Mouse (Mus musculus) brown adipose tissue, adult 24 weeks (tissue): ENCODE measurements around the gene Srsf9. TPM values are rescaled to one million over a fixed set of nuclear protein-coding genes. Genes with fewer than 3 reads are reported as not detected.

Source experiments
- H3K27ac ChIP-seq: fragments of 200-500 bp; replicated peaks from 2 replicates; pipeline ENCODE4 v1.5.1; 2012; ENCODE audit warnings: low read depth, mild to moderate bottlenecking, low read length
- H3K4me1 ChIP-seq: fragments of 200-500 bp; 2 replicates; pipeline ENCODE4 v1.6.1; 2012; ENCODE audit warnings: low read length, mixed read lengths; ENCODE audit not compliant: control insufficient read depth, insufficient read depth, insufficient read length
- H3K4me3 ChIP-seq: fragments of 200-500 bp; 2 replicates; pipeline ENCODE4 v1.5.1; 2012; ENCODE audit warnings: low read depth, mild to moderate bottlenecking, low read length, moderate library complexity; ENCODE audit not compliant: insufficient read depth
- polyA plus RNA-seq: library from polyadenylated mRNA; stranded (reverse); fragments of >200 nt; gene quantifications from 2 replicates; pipeline ENCODE4 v1.2.4, GENCODE M21; 2012; ENCODE audit not compliant: missing spikeins, insufficient read depth, insufficient read length

The Srsf9 gene
- polyA plus RNA-seq, 1 experiment, result 40.6 TPM

DNA sequence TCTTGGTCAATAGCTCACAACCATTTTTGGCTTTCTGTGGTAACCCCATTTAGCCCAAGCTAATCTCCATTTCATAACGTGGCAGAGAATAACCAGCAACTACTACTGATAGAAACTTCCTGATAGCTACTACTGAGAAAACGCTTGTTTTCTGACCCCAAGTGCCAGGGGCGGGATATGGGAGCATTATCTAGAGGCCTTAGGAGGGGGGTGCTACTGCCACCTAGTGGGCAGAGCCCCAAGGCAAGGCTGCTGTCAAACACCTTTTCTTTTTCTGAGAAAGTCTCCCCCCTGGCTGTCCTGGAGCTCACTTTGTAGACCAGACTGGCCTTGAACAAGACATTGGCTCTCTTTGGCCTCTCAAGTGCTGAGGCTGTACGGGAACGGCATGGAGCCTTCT lies 20.6 kb downstream of the Srsf9 start:
- Histone ChIP-seq H3K4me3 (peak overlapping the region; percentile 99), H3K27ac (peak overlapping the region; percentile 29; the same call in 1 of the 2 replicates), H3K4me1 (no peaks in the 10 kb centered on the region; the same call in 1 of the 2 replicates)

DNA sequence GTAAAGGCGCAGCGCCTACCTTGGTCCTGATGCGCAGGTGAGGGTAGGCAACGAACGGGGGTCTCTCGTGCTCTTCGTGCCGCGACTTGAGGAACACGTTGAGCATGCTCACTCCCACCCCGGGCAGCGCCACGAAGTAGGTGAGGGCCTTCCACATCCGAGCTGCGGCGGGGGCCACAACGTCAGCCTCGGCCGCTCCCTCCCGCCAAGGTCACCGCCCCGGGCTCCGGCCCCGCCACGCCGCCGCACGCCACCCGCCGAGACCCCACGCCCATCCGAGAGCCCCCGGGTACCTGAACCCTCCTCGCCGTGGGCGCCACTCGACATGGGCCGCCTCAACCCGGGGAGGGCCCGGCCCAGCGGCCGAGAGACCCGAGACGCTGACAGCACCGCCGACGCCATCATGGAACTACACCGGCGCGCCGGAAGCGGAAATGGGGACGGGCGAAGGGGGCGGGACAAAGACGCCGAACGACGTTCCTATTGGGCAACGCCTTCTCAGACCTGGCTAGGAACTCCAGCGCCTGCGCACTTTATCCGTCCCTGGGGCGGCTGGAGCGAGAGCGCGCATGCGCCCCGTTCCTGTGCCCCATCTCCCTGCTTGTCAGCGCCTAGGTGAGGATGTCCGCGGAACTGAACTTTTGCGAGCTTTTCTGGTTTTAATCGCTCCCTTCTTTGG lies 21.7 kb downstream of the Srsf9 start, which contains the start of gene Cox6a1:
Gene Cox6a1 (minus strand): TSS at position 436 of the 679 bp plus-strand sequence.
- Histone ChIP-seq H3K4me3 (peak within 1 kb of the TSS; percentile 99), H3K4me1 (no peaks in the 10 kb centered on the region; the same call in 1 of the 2 replicates), H3K27ac (peak within 1 kb of the TSS; percentile 94)

DNA sequence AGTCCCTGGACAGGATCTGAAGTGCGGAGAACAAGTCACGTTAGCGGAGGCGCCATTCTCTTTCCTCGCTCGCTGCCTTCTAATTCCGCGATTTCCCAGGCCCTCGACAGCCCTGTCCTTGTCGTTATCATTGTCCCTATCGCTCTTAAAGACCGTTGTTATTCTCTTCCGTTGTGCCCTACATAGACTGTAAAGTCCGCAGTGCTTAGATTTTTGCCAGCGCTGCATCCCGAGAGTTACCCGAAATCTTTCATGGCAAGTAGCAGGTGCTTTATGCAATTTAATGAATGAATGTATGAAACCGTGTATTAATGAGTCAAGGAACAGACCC lies 22.2 kb downstream of the Srsf9 start:
- Histone ChIP-seq H3K4me3 (peak overlapping the region; percentile 69), H3K27ac (peak overlapping the region; percentile 52), H3K4me1 (no peaks in the 10 kb centered on the region; the same call in 1 of the 2 replicates)

DNA sequence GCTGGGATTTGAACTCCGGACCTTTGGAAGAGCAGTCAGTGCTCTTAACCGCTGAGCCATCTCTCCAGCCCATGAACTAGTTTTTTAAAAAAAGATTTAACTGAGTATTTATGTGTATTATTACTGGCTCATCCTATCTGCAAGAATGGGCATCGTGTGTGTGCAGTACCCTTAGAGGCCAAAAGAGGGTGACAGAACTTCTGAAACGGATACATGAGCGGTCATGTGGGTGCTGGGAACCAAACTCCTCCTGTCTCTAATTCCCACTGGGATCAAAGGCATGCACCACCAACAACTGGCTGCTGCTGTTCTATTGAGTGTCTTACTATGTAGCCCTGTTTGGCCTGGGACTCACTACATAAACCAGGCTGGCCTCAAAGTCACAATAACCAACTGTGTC lies 24.4 kb downstream of the Srsf9 start:
- H3K4me1 ChIP-seq, result no peaks in the 10 kb centered on the region; the same call in 1 of the 2 replicates
- no peak overlapping the region for H3K4me3 ChIP-seq
- H3K27ac ChIP-seq, result no peak overlapping the region

DNA sequence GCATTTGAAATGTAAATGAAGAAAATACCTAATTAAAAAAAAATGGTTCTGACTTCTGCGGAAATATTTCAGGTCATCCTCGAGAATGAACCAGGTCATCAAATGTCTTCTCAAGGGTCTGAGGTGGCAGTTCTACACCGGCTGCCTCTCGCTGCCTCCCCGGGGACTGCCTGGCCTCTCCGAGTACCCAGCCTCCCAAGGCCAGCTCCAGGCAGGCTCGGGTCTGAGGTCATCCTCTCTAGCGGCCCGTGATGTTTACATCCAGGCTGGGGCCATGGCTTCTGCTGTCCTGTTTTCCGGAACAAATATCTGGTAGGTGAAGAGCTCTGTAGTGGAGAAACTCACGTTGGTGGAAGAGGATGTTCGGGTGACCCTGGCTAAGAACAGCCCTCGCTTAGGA lies 28.1 kb downstream of the Srsf9 start:
- Histone ChIP-seq H3K4me3 (no peak overlapping the region), H3K27ac (no peak overlapping the region), H3K4me1 (no peaks in the 10 kb centered on the region)

DNA sequence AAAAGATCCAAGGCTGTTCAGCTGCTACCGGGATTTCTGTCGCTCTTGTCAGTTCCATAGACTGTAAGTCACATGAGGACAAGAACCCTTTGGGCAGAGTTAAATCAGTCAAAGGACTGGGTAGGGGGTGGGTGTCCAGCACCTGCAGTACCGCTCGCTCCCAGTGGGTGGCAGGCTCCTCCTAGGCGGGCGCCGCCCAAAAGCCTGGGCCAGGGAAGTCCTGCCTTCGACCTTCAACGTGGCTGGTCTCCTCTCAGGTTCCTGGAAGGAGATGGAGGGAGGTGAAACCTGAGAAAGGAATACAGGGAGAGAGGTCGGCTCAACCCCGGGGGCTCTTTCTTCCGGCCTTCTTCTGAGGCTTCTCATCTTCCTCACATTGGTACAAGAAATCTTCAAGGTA lies 31.9 kb downstream of the Srsf9 start:
- no peak overlapping the region for H3K4me3 ChIP-seq
- H3K4me1 ChIP-seq, result no peaks in the 10 kb centered on the region
- no peak overlapping the region for H3K27ac ChIP-seq

DNA sequence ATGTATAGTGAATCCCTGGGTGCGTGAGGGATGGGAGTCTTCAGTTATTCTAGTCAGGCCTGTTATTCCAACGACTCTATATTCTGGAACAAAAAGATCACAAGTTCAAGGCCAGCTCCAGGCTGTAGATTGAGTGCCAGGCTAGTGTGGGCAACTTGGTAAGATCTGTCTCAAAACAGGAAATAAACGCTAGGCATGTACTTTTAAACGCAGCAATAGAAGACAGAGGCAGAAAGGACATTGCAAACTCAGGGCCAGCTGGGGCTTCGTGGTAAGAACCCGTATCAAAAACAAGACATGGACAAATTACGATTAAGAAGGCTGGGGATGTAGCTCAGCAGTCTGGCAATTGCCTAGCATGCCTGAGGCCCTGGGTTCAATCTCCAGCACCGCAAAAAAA lies 32.5 kb downstream of the Srsf9 start:
- Histone ChIP-seq H3K27ac (no peak overlapping the region), H3K4me3 (no peak overlapping the region), H3K4me1 (no peaks in the 10 kb centered on the region)

DNA sequence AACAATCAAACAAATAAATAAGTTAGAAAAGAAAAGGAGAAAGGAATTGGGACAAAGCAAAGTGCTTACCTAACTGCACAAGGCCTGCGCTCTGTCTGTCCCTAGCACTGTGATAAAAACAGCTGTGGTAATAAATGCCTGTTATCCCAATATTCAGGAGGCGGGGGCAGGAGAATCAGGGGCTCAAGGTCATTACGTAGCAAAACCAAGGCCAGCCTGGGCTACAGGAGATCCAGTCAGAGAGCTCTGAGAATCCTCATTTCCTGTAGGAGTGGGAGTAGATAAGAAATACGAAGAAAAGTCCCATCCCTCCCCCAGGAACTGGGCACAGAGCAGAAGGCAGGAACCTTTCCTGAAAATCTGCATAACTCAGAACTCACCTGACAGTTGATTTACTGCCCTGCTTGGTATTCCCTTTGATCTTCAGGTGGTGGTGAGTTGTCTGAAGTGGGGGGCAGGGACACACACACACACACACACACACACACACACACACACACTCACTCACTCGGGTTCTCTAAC lies 32.9 kb downstream of the Srsf9 start:
- Histone ChIP-seq H3K4me3 (no peak overlapping the region), H3K27ac (no peak overlapping the region), H3K4me1 (no peaks in the 10 kb centered on the region)

DNA sequence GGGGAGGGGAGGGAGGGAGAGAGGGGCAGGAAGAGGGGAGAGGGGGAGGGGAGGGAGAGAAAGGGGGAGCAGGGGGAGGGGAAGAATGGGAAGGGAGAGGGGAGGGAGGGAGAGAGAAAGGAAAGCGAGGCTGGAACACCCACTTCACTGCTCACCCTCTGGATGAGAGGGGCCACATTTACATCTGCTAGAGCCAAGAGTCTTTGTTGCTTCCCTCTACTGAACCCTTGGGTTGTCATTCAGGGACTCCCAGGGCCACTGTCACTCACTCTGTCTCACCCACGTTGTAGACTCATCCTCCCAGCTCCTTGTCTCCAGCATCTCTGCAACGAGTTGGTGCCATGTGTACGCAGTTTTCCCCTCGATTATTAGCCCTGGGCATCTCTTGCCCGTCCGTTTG lies 35.2 kb downstream of the Srsf9 start:
- no peaks in the 10 kb centered on the region for H3K4me1 ChIP-seq
- no peak overlapping the region for H3K27ac ChIP-seq
- H3K4me3 ChIP-seq, result no peak overlapping the region

DNA sequence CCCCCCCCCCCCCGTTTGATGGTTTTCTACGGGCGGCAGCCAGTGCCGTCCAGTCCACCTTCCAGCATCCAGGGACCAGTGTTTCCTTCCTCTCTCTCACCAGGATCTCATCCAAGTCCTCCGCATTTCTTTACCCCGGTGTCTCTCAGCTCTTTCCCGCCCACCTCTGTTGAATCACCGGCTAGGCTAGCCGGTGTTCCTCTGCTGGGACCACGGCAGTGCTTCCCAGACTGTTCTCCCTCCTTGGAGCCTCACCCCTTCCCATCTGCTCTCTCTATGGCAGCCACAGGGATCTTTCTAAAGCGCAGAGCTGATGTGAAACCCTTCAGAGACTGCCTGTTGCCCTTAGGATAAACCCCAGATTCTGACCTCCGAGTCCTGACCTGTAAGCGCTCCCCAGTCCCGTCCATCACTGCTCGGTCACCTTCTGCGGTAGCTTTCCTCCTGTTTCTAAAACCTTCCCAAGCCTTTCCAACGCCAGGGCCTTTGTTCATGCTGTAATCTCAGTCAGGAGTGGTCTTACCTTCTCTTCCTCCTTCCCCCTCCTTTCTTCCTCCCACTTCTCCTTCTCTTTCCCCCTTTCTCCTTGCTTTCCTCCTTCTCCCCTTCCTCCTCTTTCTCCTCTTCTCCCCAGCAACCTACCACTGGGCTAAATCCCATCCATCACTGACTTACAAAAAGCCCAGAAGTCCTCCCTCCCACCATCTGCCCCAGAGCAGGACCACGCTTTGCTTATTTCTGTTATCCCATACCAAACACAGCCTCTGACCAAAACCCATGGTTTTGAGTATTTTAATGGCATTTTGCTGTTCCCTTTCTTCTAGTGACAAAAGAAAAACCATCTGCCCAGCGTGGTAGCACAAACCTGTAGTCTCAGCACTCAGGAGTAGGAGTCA lies 36.1 kb downstream of the Srsf9 start:
- Histone ChIP-seq H3K27ac (no peak overlapping the region), H3K4me3 (no peak overlapping the region), H3K4me1 (no peaks in the 10 kb centered on the region)

DNA sequence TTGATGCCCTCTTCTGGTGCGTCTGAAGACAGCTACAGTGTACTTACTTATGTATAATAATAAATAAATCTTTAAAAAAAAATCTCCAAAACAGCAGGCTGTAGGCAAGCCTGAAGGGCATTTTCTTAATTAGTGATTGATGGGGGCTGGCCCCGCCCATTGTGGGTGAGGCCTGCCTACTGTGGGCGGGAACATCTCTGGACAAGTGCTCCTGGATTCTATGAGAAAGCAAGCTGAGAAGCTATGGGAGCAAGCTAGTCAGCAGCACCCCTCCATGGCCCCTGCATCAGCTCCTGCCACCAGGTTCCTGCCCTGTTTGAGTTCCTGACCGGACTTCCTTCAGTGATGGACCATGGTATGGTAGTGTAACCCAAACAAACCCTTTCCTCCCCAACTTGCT lies 37.8 kb downstream of the Srsf9 start:
- H3K4me1 ChIP-seq, result no peaks in the 10 kb centered on the region
- H3K4me3 ChIP-seq, result no peak overlapping the region
- no peak overlapping the region for H3K27ac ChIP-seq

DNA sequence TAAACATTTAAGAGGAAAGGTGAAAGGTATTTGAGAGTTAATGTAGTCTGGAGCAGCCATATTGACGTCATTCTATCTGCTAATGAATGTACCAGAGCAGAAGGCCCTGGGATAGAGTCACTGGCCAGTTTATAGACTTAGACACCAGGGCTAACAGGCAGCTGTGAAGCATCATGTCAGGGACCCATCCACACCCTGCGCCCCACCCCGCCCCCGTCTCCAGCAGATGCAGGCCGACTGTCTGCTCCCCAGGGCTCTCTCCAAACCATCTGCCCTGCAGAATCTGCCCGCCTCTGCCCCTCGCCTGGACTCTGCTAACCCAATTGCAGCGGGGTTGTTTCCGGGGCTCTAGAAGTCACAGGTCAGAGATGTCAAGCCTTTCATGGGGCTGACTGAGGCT lies 44.8 kb downstream of the Srsf9 start:
- H3K4me1 ChIP-seq, result no peaks in the 10 kb centered on the region
- no peak overlapping the region for H3K4me3 ChIP-seq
- H3K27ac ChIP-seq, result no peak overlapping the region

DNA sequence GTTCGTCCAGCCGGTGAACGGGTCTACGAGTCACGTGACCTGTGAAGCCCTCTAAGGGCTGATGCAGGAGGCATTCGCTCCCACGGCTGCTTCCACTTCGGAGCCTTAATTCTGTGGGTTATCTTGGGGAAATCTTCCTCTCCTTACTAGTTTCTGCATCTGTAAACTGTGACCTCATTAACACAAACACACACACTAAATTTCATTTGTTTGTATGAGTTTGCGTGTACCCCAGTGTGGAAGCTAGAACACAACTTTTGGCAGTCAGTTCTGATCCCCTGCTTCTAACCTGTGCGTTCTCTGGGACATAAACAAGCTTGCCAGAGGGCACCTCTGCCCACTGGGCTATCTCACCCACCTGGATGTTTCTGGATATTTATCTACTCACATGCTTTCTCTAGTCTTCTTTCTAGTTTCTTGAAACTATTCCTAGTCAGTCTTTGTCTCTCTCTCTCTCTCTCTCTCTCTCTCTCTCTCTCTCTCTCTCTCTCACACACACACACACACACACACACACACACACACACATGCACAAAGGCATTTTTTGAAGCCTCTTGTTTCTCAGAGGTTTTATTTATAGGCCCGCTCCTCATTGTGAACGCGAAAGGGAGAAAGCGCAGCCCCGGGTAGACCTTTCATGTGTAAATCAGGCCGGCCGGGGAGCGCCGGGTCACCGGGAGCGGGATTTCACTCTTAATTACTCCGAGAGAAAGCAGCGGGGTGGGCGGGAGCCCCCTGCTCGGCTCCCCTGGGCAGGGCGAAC lies 46.6 kb downstream of the Srsf9 start:
- Histone ChIP-seq H3K4me1 (no peaks in the 10 kb centered on the region), H3K4me3 (no peak overlapping the region), H3K27ac (no peak overlapping the region)

DNA sequence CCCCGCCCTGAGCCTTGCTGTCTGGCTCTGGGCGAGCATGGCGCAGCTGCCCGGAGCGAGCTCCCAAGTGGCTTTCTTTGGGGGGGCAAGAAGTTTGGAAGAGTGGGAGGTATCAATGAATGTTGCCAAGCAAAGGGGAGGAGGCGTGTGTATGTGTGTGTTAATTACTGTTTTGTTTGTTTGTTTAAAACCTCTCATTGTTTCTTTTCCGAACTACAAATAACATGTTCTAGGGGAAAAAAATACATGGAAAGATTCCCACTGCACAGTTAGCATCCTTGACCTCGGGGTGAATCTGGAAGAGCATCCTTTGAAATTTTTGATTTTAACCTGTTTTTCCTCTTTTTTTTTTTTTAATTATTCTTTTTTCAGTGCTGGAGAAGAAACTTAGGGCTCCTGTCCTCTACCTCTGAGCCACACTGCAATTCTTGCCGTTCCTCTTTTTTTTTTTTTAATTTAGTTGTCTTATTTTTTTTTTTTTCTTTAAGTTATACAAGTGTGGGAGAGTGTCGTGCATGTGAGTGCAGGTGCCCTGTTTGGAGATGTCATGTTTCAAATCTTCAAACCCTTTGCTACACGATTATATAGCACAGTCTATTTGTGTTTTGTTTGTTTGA lies 47.3 kb downstream of the Srsf9 start:
- H3K27ac ChIP-seq, result no peak overlapping the region
- H3K4me1 ChIP-seq, result no peaks in the 10 kb centered on the region
- no peak overlapping the region for H3K4me3 ChIP-seq

DNA sequence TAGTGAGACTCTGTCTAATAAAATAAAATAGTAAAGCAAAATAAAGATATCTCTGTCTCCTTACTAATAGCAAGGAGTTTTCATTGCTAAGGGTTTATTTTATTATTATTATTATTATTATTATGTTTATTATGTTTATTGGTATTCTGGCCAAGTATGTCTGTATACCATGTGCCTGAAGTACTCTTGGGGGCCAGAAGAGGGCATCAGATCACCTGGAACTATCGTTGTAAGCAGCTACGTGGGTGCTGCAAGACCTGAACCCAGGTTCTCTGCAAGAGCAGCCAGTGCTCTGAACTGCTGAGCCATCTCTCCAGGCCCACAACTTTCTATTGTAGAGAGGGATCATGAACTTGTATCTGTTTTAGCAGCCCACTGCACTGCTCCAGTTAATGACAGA lies 48.5 kb downstream of the Srsf9 start:
- no peak overlapping the region for H3K27ac ChIP-seq
- no peaks in the 10 kb centered on the region for H3K4me1 ChIP-seq
- no peak overlapping the region for H3K4me3 ChIP-seq
